8 mouse cellular contexts compared by ENCODE assay signal in the genomic region with DNA sequence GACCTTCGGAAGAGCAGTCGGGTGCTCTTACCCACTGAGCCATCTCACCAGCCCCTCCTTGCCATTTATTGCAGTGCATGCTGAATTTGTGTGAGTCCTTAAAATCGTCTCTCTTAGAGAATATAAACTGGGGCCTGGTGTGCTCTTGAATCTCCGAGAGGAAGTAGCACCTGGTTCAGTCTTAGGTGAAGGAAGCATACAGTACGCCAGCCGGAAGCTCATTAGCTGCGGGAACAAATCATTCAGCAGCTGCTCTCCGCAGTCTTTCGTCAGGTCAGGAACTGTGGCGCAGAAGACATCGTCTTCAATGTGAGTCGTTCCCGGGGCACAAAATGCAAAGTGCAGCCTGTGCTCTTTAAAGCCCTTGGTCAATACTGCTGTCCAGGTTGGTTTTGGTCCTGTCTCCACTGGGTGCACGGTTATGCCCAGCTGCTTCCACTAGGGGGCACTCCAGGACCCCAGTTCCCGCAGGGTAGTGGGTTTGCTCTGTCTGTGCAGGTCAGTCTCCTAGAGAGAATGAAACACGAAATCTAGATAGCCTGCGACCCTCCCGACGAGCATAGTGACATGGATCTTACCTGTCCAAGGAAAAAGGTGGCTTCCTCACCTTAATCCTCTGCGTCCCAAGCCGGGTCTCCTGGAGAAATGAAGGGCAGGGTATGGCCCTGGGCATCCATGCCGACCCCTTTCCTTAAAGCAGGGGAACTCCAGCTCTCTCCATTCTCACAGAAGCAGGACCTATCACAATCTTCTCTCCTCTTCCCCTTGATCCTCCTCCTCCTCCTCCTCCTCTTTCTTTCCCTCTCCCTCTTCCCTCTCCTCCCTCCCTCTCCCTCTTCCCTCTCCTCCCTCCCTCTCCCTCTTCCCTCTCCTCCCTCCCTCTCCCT. TPM values are rescaled to one million over a fixed set of nuclear protein-coding genes. Genes with fewer than 3 reads are reported as not detected.
A peak's percentile ranks its signal among the peaks of the same experiment; 100 is the strongest.
DNase-seq lines count a peak whose midpoint lies in the region; ATAC-seq and TF ChIP-seq lines count a peak whose summit lies in the region.

No protein-coding gene starts in this region.

- peak; percentile 90 for DNase-seq in ES-CJ7 (ENCODE audit: low read depth, low spot score)
- DNase-seq in cerebellum, adult 11 months = peak; percentile 64
- DNase-seq in heart, postnatal 25 days (ENCODE audit: low spot score) = peak; percentile 41
- DNase-seq in layer of hippocampus, adult 18-20 months (ENCODE audit: low spot score in 2 of 2) = peak; percentile 70 to 85
- peak; percentile 39 to 53 for DNase-seq in lung, adult 18-20 months
- peak; percentile 78 for DNase-seq in thymus, adult 2 months

- 24% methylated on average over 22 of the region's 22 CpGs for WGBS in forebrain, embryonic 15.5 days
- 22% methylated on average over 22 of the region's 22 CpGs for WGBS in olfactory bulb, adult 2 months
- WGBS in thymus, adult 2 months = 25% methylated on average over 22 of the region's 22 CpGs

- no peaks in the 10 kb centered on the region for H3K36me3 ChIP-seq in forebrain, embryonic 15.5 days
- H3K36me3 ChIP-seq in thymus, adult 2 months (ENCODE audit: control insufficient read depth, insufficient read depth, low read length) = no peaks in the 10 kb centered on the region

- no peak overlapping the region for H3K4me3 ChIP-seq in forebrain, embryonic 15.5 days
- peak overlapping the region; percentile 13 for H3K4me3 ChIP-seq in olfactory bulb, adult 2 months (ENCODE audit: insufficient read depth, low read depth, low read length)
- H3K4me3 ChIP-seq in thymus, adult 2 months (ENCODE audit: control insufficient read depth, insufficient read depth, low read length) = peak overlapping the region; percentile 36

- no peaks in the 10 kb centered on the region for H3K4me1 ChIP-seq in forebrain, embryonic 15.5 days
- peaks cover 3% of the 10 kb centered on the region; the same call in 1 of the 2 replicates for H3K4me1 ChIP-seq in olfactory bulb, adult 2 months (ENCODE audit: control insufficient read depth, insufficient read depth, low read length)
- H3K4me1 ChIP-seq in thymus, adult 2 months (replicated peaks; ENCODE audit: control insufficient read depth, insufficient read depth, low read length) = peaks cover 3% of the 10 kb centered on the region; the same call in 1 of the 2 replicates

- ATAC-seq in forebrain, embryonic 15.5 days (replicated peaks) = peak; percentile 88

- no peak for TF ChIP-seq POLR2A in olfactory bulb, adult 2 months (IDR thresholded peaks at IDR 0.05; ENCODE audit: insufficient read depth, low read depth, low read length)
- no peak for TF ChIP-seq POLR2A in thymus, adult 2 months (IDR thresholded peaks at IDR 0.05; ENCODE audit: control insufficient read depth, extremely low read depth, insufficient read depth, low read length, poor library complexity)

- no peaks in the 10 kb centered on the region for H3K9me3 ChIP-seq in forebrain, embryonic 15.5 days

- no peaks in the 10 kb centered on the region for H3K27me3 ChIP-seq in forebrain, embryonic 15.5 days
- H3K27me3 ChIP-seq in thymus, adult 2 months (ENCODE audit: control insufficient read depth, insufficient read depth, low read length) = no peaks in the 10 kb centered on the region

- peak; percentile 77 for TF ChIP-seq CTCF in olfactory bulb, adult 2 months (IDR thresholded peaks at IDR 0.05; ENCODE audit: insufficient read depth, low read depth, low read length)
- TF ChIP-seq CTCF in thymus, adult 2 months (IDR thresholded peaks at IDR 0.05; ENCODE audit: borderline replicate concordance, control insufficient read depth, extremely low read depth, insufficient read depth, low read length, poor library complexity) = peak; percentile 96

- H3K9ac ChIP-seq in forebrain, embryonic 15.5 days (replicated peaks) = no peak overlapping the region

- no peak overlapping the region for H3K27ac ChIP-seq in forebrain, embryonic 15.5 days (replicated peaks)
- H3K27ac ChIP-seq in olfactory bulb, adult 2 months (ENCODE audit: insufficient read depth, low read depth, low read length) = no peak overlapping the region
- H3K27ac ChIP-seq in thymus, adult 2 months (ENCODE audit: control insufficient read depth, insufficient read depth, low read length) = no peak overlapping the region

- peak overlapping the region; percentile 23; the same call in 1 of the 2 replicates for H3K4me2 ChIP-seq in forebrain, embryonic 15.5 days (replicated peaks)

- intact Hi-C loops in heart, postnatal 25 days (cut with DNase I) = loop anchor here (1.0 to 10.0 kb wide), 3 partner anchors 47 to 169 kb away; no protein-coding TSS in a partner anchor

RNA-seq across cellular contexts. Expression of gene Efhd1, which starts 18.0 kb away (rescaled TPM):
- 0.89 and 0.90 TPM in 2 replicates for polyA plus RNA-seq in forebrain, embryonic 15.5 days (2015; fragmentation: Nextera tagmentation; extraction: Ambion mirVana)
- 1 to 10 TPM; 3.2 to 3.3 TPM for total RNA-seq in heart, postnatal 25 days (2021)
- total RNA-seq in layer of hippocampus, adult 18-20 months (2021) = 10 to 100 TPM; 19.1 to 20.0 TPM
- not detected in 2 replicates for polyA plus RNA-seq in olfactory bulb, adult 2 months (2012; ENCODE audit: insufficient read depth, insufficient read length, low replicate concordance, missing spikeins)
- 2.5 and 2.7 TPM in 2 replicates for polyA plus RNA-seq in thymus, adult 2 months (2012; rRNA removed)

RNA-seq across cellular contexts. Expression of gene Eif4e2, which starts 32.5 kb away (rescaled TPM):
- 93.5 and 98.5 TPM in 2 replicates for polyA plus RNA-seq in forebrain, embryonic 15.5 days (2015; fragmentation: Nextera tagmentation; extraction: Ambion mirVana)
- 10 to 100 TPM; 47.5 to 52.2 TPM for total RNA-seq in heart, postnatal 25 days (2021)
- 10 to 100 TPM; 56.9 to 59.4 TPM for total RNA-seq in layer of hippocampus, adult 18-20 months (2021)
- not detected in 2 replicates for polyA plus RNA-seq in olfactory bulb, adult 2 months (2012; ENCODE audit: insufficient read depth, insufficient read length, low replicate concordance, missing spikeins)
- polyA plus RNA-seq in thymus, adult 2 months (2012; rRNA removed) = 41.9 and 45.0 TPM in 2 replicates

RNA-seq across cellular contexts. Expression of gene Chrng, which starts 41.7 kb away (rescaled TPM):
- polyA plus RNA-seq in forebrain, embryonic 15.5 days (2015; fragmentation: Nextera tagmentation; extraction: Ambion mirVana) = not detected in 2 replicates
- not detected for total RNA-seq in heart, postnatal 25 days (2021)
- not detected for total RNA-seq in layer of hippocampus, adult 18-20 months (2021)
- polyA plus RNA-seq in olfactory bulb, adult 2 months (2012; ENCODE audit: insufficient read depth, insufficient read length, low replicate concordance, missing spikeins) = not detected in 2 replicates
- polyA plus RNA-seq in thymus, adult 2 months (2012; rRNA removed) = 0.15 and 0.27 TPM in 2 replicates

RNA-seq across cellular contexts. Expression of gene Chrnd, which starts 55.8 kb away (rescaled TPM):
- not detected in 2 replicates for polyA plus RNA-seq in forebrain, embryonic 15.5 days (2015; fragmentation: Nextera tagmentation; extraction: Ambion mirVana)
- not detected for total RNA-seq in heart, postnatal 25 days (2021)
- total RNA-seq in layer of hippocampus, adult 18-20 months (2021) = not detected
- polyA plus RNA-seq in olfactory bulb, adult 2 months (2012; ENCODE audit: insufficient read depth, insufficient read length, low replicate concordance, missing spikeins) = not detected in 2 replicates
- 0.09 TPM in 1 of 2 replicates, not detected in the other for polyA plus RNA-seq in thymus, adult 2 months (2012; rRNA removed)
